ENCODE assay signal across 23 mouse cellular contexts in genomic region chr2:172452458-172452857, GRCm38 (mm10). TPM values are rescaled to one million over a fixed set of nuclear protein-coding genes. Genes with fewer than 3 reads are reported as not detected.
"Had no signal": no experiment of that assay in that cellular context is flagged by ENCODE, and none has a peak within 500 bp of the region (broad histone marks: within the 10 kb centered on the region; RNA-seq: fewer than 3 reads in every experiment).

No protein-coding gene starts in this region.

- H3K27ac ChIP-seq: hindbrain, embryonic 14.5 days; hindbrain, postnatal 0 days; layer of hippocampus, adult 2 months; limb, embryonic 13.5 days; liver, embryonic 13.5 days had no signal

- DNase-seq: layer of hippocampus, adult 9-11 months; liver, embryonic 13.5 days; lung, adult 2 months; lung, postnatal 14 days; lung, postnatal 4 days; midbrain, embryonic 14.5 days; thymus, adult 18-20 months; thymus, postnatal 36 days had no signal

- H3K9ac ChIP-seq: hindbrain, embryonic 14.5 days; limb, embryonic 13.5 days; liver, embryonic 13.5 days had no signal

- ATAC-seq: hindbrain, postnatal 0 days; inflammation-experienced regulatory T-cells, adult 6 months; intestine, embryonic 16.5 days had no signal

- H3K4me2 ChIP-seq: hindbrain, embryonic 14.5 days; limb, embryonic 13.5 days; liver, embryonic 13.5 days; midbrain, embryonic 11.5 days had no signal

- H3K4me3 ChIP-seq: layer of hippocampus, adult 2 months; limb, embryonic 13.5 days; liver, embryonic 13.5 days had no signal

- H3K4me1 ChIP-seq: limb, embryonic 13.5 days; liver, embryonic 13.5 days had no signal

- H3K9me3 ChIP-seq: limb, embryonic 13.5 days; liver, embryonic 13.5 days had no signal

- H3K27me3 ChIP-seq: limb, embryonic 13.5 days; liver, embryonic 13.5 days had no signal

RNA-seq across cellular contexts. Expression of gene Gcnt7, which starts 5.9 kb away (rescaled TPM):
- polyA plus RNA-seq: large intestine, adult 2 months; lung, adult 2 months; small intestine, adult 2 months; spleen, adult 2 months; urinary bladder, adult 2 months had no signal

RNA-seq across cellular contexts. Expression of gene Fam209, which starts 19.9 kb away (rescaled TPM):
- polyA plus RNA-seq: kidney, embryonic 14.5 days; liver, embryonic 13.5 days; midbrain, embryonic 11.5 days; neural tube, embryonic 11.5 days; neural tube, embryonic 14.5 days; small intestine, adult 2 months; stomach, embryonic 16.5 days had no signal
